Mouse (Mus musculus): ENCODE data around the gene Rnase10. TPM values are rescaled to one million over a fixed set of nuclear protein-coding genes. Genes with fewer than 3 reads are reported as not detected.
"Not testable (repeated sequence)": the region's sequence is repeated elsewhere in the genome, so short reads cannot be mapped to it uniquely, and the experiment has no call there.

Rnase10 gene
- polyA plus RNA-seq, 1 experiment from 2014 or later = 0.41 TPM

- not testable (repeated sequence) for H3K36me3 ChIP-seq; H3K4me2 ChIP-seq; H3K9me3 ChIP-seq (replicated peaks); ATAC-seq (ENCODE audit: insufficient number of reproducible peaks, low FRiP score); H3K9ac ChIP-seq; H3K27me3 ChIP-seq (replicated peaks); H3K4me1 ChIP-seq (replicated peaks); H3K27ac ChIP-seq (ENCODE audit: poor library complexity, severe bottlenecking); H3K4me3 ChIP-seq
- WGBS = 77% methylated on average over 6 of the region's 6 CpGs
These were observed 29.1 kb upstream of the Rnase10 start for GRCm38 (mm10) chr14:50978451-50978850.

GRCm38 (mm10) chr14:50979631-50980030 lies 27.9 kb upstream of the Rnase10 start:
- Histone ChIP-seq H3K27ac (ENCODE audit: poor library complexity, severe bottlenecking) (no peak overlapping the region), H3K9ac (no peak overlapping the region), H3K27me3 (replicated peaks) (no peaks in the 10 kb centered on the region), H3K4me3 (no peak overlapping the region), H3K36me3 (no peaks in the 10 kb centered on the region), H3K4me2 (no peak overlapping the region), H3K4me1 (replicated peaks) (peaks cover 5% of the 10 kb centered on the region), H3K9me3 (replicated peaks) (0 out of 2 replicates have a peak, but pooled peaks cover 4% of the 10 kb centered on the region)
- ATAC-seq (ENCODE audit: insufficient number of reproducible peaks, low FRiP score) = no peak

GRCm38 (mm10) chr14:50981207-50981606 lies 26.3 kb upstream of the Rnase10 start:
- Histone ChIP-seq H3K27me3 (replicated peaks) (no peaks in the 10 kb centered on the region), H3K4me1 (replicated peaks) (peaks cover 5% of the 10 kb centered on the region), H3K27ac (ENCODE audit: poor library complexity, severe bottlenecking) (no peak overlapping the region), H3K4me2 (no peak overlapping the region), H3K36me3 (no peaks in the 10 kb centered on the region), H3K4me3 (no peak overlapping the region), H3K9ac (no peak overlapping the region), H3K9me3 (replicated peaks) (0 out of 2 replicates have a peak, but pooled peaks cover 4% of the 10 kb centered on the region)
- 37% methylated on average over 2 of the region's 2 CpGs for whole genome bisulfite sequencing
- ATAC-seq (ENCODE audit: insufficient number of reproducible peaks, low FRiP score) = no peak

- no peak for ATAC-seq (ENCODE audit: insufficient number of reproducible peaks, low FRiP score)
- no peak overlapping the region for H3K4me2 ChIP-seq
- peaks cover 3% of the 10 kb centered on the region for H3K4me1 ChIP-seq (replicated peaks)
- H3K4me3 ChIP-seq = no peak overlapping the region
- no peaks in the 10 kb centered on the region for H3K36me3 ChIP-seq
- 63% methylated on average over 5 of the region's 5 CpGs for WGBS
- no peaks in the 10 kb centered on the region for H3K27me3 ChIP-seq (replicated peaks)
- H3K9ac ChIP-seq = no peak overlapping the region
- 0 out of 2 replicates have a peak, but pooled peaks cover 4% of the 10 kb centered on the region for H3K9me3 ChIP-seq (replicated peaks)
- H3K27ac ChIP-seq (ENCODE audit: poor library complexity, severe bottlenecking) = no peak overlapping the region
These were observed 25.7 kb upstream of the Rnase10 start for GRCm38 (mm10) chr14:50981837-50982236.

GRCm38 (mm10) chr14:50987668-50988067 lies 19.9 kb upstream of the Rnase10 start:
- Histone ChIP-seq H3K4me2 (no peak overlapping the region), H3K9me3 (replicated peaks) (0 out of 2 replicates have a peak, but pooled peaks cover 4% of the 10 kb centered on the region), H3K36me3 (no peaks in the 10 kb centered on the region), H3K27me3 (replicated peaks) (no peaks in the 10 kb centered on the region), H3K27ac (ENCODE audit: poor library complexity, severe bottlenecking) (no peak overlapping the region), H3K4me1 (replicated peaks) (no peaks in the 10 kb centered on the region), H3K4me3 (no peak overlapping the region), H3K9ac (no peak overlapping the region)
- no peak for ATAC-seq (ENCODE audit: insufficient number of reproducible peaks, low FRiP score)
- WGBS = 76% methylated on average over 2 of the region's 2 CpGs

- no peak for ATAC-seq (ENCODE audit: insufficient number of reproducible peaks, low FRiP score)
- H3K4me2 ChIP-seq = no peak overlapping the region
- no peak overlapping the region for H3K4me3 ChIP-seq
- H3K36me3 ChIP-seq = no peaks in the 10 kb centered on the region
- no peaks in the 10 kb centered on the region for H3K9me3 ChIP-seq (replicated peaks)
- H3K27ac ChIP-seq (ENCODE audit: poor library complexity, severe bottlenecking) = no peak overlapping the region
- no peaks in the 10 kb centered on the region for H3K4me1 ChIP-seq (replicated peaks)
- no peak overlapping the region for H3K9ac ChIP-seq
- 77% methylated on average over 3 of the region's 3 CpGs for WGBS
- H3K27me3 ChIP-seq (replicated peaks) = no peaks in the 10 kb centered on the region
These were observed 16.5 kb upstream of the Rnase10 start for GRCm38 (mm10) chr14:50991037-50991436.

GRCm38 (mm10) chr14:50997088-50997487 lies 10.5 kb upstream of the Rnase10 start:
- ATAC-seq (ENCODE audit: insufficient number of reproducible peaks, low FRiP score) = no peak
- Histone ChIP-seq H3K4me2 (no peak overlapping the region), H3K27ac (ENCODE audit: poor library complexity, severe bottlenecking) (no peak overlapping the region), H3K9me3 (replicated peaks) (no peaks in the 10 kb centered on the region), H3K27me3 (replicated peaks) (no peaks in the 10 kb centered on the region), H3K36me3 (no peaks in the 10 kb centered on the region), H3K9ac (no peak overlapping the region), H3K4me3 (no peak overlapping the region), H3K4me1 (replicated peaks) (0 out of 2 replicates have a peak, but pooled peaks cover 4% of the 10 kb centered on the region)
- 62% methylated on average over 3 of the region's 3 CpGs for WGBS

GRCm38 (mm10) chr14:50997999-50998666 lies 9.4 kb upstream of the Rnase10 start:
- Histone ChIP-seq H3K9ac (no peak overlapping the region), H3K4me1 (replicated peaks) (0 out of 2 replicates have a peak, but pooled peaks cover 4% of the 10 kb centered on the region), H3K27ac (ENCODE audit: poor library complexity, severe bottlenecking) (0 out of 2 replicates have a peak overlapping the region, but pooled peaks have one; percentile 16), H3K27me3 (replicated peaks) (no peaks in the 10 kb centered on the region), H3K4me2 (no peak overlapping the region), H3K36me3 (no peaks in the 10 kb centered on the region), H3K9me3 (replicated peaks) (no peaks in the 10 kb centered on the region), H3K4me3 (no peak overlapping the region)
- 61% methylated on average over 2 of the region's 2 CpGs for WGBS
- ATAC-seq (ENCODE audit: insufficient number of reproducible peaks, low FRiP score) = no peak

GRCm38 (mm10) chr14:51007914-51008713 lies 563 bp downstream of the Rnase10 start:
- Histone ChIP-seq H3K27me3 (replicated peaks) (no peaks in the 10 kb centered on the region), H3K27ac (ENCODE audit: poor library complexity, severe bottlenecking) (peak overlapping the region; percentile 97), H3K9ac (0 out of 2 replicates have a peak overlapping the region, but pooled peaks have one; percentile 43), H3K36me3 (no peaks in the 10 kb centered on the region), H3K9me3 (replicated peaks) (peaks cover 5% of the 10 kb centered on the region; the same call in 1 of the 2 replicates), H3K4me2 (0 out of 2 replicates have a peak overlapping the region, but pooled peaks have one; percentile 9), H3K4me1 (replicated peaks) (peaks cover 24% of the 10 kb centered on the region), H3K4me3 (no peak overlapping the region)
- 40% methylated on average over 13 of the region's 13 CpGs for WGBS
- peak; percentile 91 for ATAC-seq (ENCODE audit: insufficient number of reproducible peaks, low FRiP score)

- Histone ChIP-seq H3K27ac (ENCODE audit: poor library complexity, severe bottlenecking) (peak overlapping the region; percentile 97), H3K36me3 (no peaks in the 10 kb centered on the region), H3K9ac (no peak overlapping the region), H3K4me3 (no peak overlapping the region), H3K4me2 (no peak overlapping the region), H3K4me1 (replicated peaks) (peaks cover 24% of the 10 kb centered on the region), H3K9me3 (replicated peaks) (peaks cover 5% of the 10 kb centered on the region; the same call in 1 of the 2 replicates), H3K27me3 (replicated peaks) (no peaks in the 10 kb centered on the region)
- WGBS = 73% methylated on average over 4 of the region's 4 CpGs
- ATAC-seq (ENCODE audit: insufficient number of reproducible peaks, low FRiP score) = no peak
These were observed 1.2 kb downstream of the Rnase10 start for GRCm38 (mm10) chr14:51008781-51009180.

- no peak for ATAC-seq (ENCODE audit: insufficient number of reproducible peaks, low FRiP score)
- 82% methylated on average over 6 of the region's 6 CpGs for WGBS
- Histone ChIP-seq H3K4me1 (replicated peaks) (peaks cover 24% of the 10 kb centered on the region), H3K27ac (ENCODE audit: poor library complexity, severe bottlenecking) (peak overlapping the region; percentile 97), H3K9me3 (replicated peaks) (peaks cover 5% of the 10 kb centered on the region; the same call in 1 of the 2 replicates), H3K27me3 (replicated peaks) (no peaks in the 10 kb centered on the region), H3K9ac (no peak overlapping the region), H3K4me3 (no peak overlapping the region), H3K4me2 (no peak overlapping the region), H3K36me3 (no peaks in the 10 kb centered on the region)
These were observed 2.0 kb downstream of the Rnase10 start for GRCm38 (mm10) chr14:51009572-51009971.

Data from heart, embryonic 12.5 days (tissue).